1 mouse cellular context compared by ENCODE assay signal in genomic region chr10:80698605-80699004, GRCm38 (mm10).
TF ChIP-seq lines count a peak whose summit lies in the region.

No protein-coding gene starts in this region.

TF ChIP-seq in MEL, 35 proteins besides CTCF, POLR2A, EP300 and RAD21:
- TF ChIP-seq POLR2AphosphoS2 (IDR thresholded peaks at IDR 0.05; ENCODE audit: low read length) = no peak
- TF ChIP-seq POLR2AphosphoS5 (IDR thresholded peaks at IDR 0.05; ENCODE audit: borderline replicate concordance, low read depth, low read length) = no peak
- no peak for TF ChIP-seq GABPA (IDR thresholded peaks at IDR 0.05; ENCODE audit: low read depth, low read length)
- TF ChIP-seq ZKSCAN1 (IDR thresholded peaks at IDR 0.05; ENCODE audit: low read depth, low read length) = no peak
- TF ChIP-seq ETS1 (IDR thresholded peaks at IDR 0.05; ENCODE audit: low read depth, low read length) = no peak
- TF ChIP-seq TAL1 (IDR thresholded peaks at IDR 0.05; ENCODE audit: low read length) = no peak
- TF ChIP-seq HCFC1 (IDR thresholded peaks at IDR 0.05; ENCODE audit: low read depth, low read length) = no peak
